Mouse (Mus musculus): Measurements from ENCODE around the gene Fam167b.
A peak's percentile ranks its signal among the peaks of the same experiment; 100 is the strongest.

Gene Fam167b

DNA sequence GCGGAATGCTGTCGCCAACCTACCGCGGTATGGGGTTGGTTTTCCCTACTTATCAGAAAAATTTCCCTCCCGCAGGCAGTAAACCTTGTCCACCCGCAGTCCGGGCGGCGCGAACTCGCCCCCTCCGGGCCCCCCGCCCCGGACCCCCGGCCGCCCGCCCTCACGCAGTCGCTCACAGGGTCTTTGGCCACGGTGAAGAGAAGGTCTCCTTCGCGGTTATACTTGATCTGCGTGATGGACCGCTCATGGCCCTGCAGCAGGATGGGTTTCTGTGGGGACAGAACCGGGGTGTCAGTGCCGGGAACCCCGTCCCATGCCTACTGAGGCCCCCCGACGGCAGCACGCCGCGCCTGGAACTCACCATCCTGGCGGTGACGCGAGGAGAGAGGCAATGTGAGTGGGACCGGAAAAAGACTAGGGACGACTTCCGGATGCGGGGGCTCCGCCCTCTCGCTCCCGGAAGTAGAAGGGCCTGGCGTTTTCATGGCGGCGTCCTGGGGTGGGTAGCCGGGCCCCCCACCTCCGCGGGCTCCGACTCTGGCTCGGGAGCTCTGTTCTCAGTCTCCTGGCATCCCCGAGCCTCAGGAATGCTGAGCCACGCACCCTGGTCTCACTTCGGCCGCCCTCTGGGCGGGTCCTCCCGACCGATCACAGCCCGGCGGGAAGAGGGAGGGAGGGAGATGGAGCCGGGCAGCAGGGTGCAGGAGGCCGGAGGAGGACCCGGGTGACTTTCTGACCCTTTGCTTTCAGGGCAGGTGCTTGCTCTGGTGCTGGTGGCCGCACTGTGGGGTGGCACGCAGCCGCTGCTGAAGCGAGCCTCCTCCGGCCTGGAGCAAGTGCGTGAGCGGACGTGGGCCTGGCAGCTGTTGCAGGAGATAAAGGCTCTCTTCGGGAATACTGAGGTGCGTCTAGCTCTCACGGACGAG, 22.1 kb upstream of the Fam167b start, which contains the start of the genes Eif3i and Tmem234:
Eif3i (minus strand) TSS at position 416 of the 926 bp plus-strand sequence.
Tmem234 (plus strand) TSS at position 436 of the 926 bp plus-strand sequence.
- DNase-seq = peak; percentile 81 to 87

DNA sequence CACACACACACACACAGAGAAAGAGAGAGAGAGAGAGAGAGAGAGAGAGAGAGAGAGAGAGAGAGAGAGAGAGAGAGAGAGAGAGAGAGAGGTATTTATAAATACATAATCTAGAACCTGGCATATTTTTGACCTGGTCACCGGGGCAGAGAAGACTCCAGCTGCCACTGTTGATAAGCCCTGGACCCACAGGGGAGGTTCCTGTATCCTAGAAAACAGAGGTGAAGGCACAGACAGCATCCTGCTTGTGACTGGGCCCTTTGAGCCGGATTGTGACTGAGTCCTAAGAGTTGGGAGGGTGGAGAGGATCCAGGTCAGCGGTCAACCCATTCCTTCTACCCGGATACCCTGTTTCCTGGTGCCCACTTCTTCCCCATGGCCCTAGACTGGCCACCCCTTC, 10.5 kb upstream of the Fam167b start:
- no peak for DNase-seq

- DNase-seq = no peak
These were observed 8.6 kb upstream of the Fam167b start for GRCm38 (mm10) chr4:129586943-129587342.

- DNase-seq = no peak
These were observed 7.4 kb upstream of the Fam167b start for GRCm38 (mm10) chr4:129585773-129586172.

GRCm38 (mm10) chr4:129584884-129585608, 6.7 kb upstream of the Fam167b start:
- peak; percentile 83 to 89 for DNase-seq

DNA sequence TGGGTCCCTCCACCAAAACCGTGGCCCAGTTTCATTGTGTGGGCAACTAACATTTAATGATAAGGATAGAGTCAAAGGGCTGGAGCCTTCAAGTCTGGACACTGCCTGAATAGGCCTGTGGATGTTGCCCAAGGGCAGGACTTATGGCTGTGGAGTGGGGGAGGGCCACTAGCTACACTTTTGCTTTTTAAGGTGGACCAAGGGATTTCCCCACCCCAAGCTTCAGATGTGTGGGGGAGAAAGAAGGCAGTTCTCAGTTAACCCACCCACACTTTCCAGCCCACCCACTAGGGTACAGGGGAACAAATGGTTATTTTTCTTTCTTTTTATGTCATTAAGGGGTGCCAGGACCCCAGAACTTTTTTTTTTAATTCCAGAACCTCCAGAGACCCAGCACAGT, 6.0 kb upstream of the Fam167b start:
- no peak for DNase-seq

- no peak for DNase-seq
These were observed 3.9 kb upstream of the Fam167b start for GRCm38 (mm10) chr4:129582251-129582650.

- DNase-seq = peak; percentile 53 to 58
These were observed 2.0 kb upstream of the Fam167b start for GRCm38 (mm10) chr4:129580347-129580746.

- DNase-seq = no peak
These were observed 661 bp downstream of the Fam167b start for GRCm38 (mm10) chr4:129577688-129578087.

DNA sequence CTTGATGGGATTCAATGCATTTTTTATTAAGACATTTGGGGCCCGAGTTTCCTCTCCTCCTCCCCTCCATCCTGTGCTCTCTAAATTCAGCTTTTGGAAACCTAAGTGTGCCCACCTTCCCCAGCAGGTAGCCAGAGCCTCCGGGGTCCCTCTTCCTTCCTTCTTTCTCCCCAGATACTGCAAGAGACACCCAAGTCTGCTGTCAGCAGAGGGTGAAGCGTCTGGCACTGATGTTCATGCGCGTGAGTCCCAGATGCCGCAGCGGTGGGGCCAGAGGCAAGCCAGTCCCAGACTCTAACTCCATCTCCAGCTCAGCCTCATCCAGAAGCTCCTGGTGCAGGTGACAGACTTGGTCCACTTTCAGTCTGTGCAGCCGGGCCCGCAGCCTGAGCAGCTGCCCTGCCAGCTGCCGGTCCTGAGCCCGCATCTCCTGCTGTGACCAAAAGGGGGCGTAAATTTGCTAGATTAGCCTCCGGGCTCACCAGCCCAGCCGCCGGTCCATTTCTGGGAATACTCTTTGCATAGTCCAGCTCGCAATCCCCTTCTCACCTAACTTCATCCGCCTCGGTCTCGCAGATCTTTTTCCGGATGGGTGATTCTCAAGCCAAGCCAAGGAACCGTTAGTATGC, 1.4 kb downstream of the Fam167b start:
- DNase-seq = peak; percentile 51 to 68

- DNase-seq = no peak
These were observed 3.0 kb downstream of the Fam167b start for GRCm38 (mm10) chr4:129575171-129575844.

- DNase-seq = no peak
These were observed 4.9 kb downstream of the Fam167b start, which contains the start of gene Lck for GRCm38 (mm10) chr4:129573430-129573829. TSS of gene Lck (minus strand) at chr4:129573641.

DNA sequence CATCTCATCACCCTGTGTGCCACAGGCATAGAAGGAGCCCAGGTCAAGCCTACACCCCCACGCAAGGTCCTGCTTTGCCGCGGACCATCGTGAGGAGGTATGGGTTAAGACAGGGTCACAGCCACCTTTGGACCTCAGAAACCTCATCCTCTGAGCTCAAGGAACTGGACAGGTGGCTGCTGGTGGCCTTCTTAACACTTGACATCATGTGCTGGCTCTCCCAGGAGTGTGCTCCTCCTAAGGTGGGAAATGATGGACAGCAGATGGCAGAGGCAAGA, 5.3 kb downstream of the Fam167b start:
- no peak for DNase-seq

- no peak for DNase-seq
These were observed 5.9 kb downstream of the Fam167b start for GRCm38 (mm10) chr4:129572236-129573092.

GRCm38 (mm10) chr4:129571551-129572084, 6.7 kb downstream of the Fam167b start:
- DNase-seq = no peak

- no peak for DNase-seq
These were observed 8.3 kb downstream of the Fam167b start for GRCm38 (mm10) chr4:129570028-129570427.

- no peak for DNase-seq
These were observed 10.0 kb downstream of the Fam167b start for GRCm38 (mm10) chr4:129568366-129568765.

GRCm38 (mm10) chr4:129565139-129565538, 13.2 kb downstream of the Fam167b start:
- no peak for DNase-seq

- no peak for DNase-seq
These were observed 14.6 kb downstream of the Fam167b start for GRCm38 (mm10) chr4:129563718-129564117.

DNA sequence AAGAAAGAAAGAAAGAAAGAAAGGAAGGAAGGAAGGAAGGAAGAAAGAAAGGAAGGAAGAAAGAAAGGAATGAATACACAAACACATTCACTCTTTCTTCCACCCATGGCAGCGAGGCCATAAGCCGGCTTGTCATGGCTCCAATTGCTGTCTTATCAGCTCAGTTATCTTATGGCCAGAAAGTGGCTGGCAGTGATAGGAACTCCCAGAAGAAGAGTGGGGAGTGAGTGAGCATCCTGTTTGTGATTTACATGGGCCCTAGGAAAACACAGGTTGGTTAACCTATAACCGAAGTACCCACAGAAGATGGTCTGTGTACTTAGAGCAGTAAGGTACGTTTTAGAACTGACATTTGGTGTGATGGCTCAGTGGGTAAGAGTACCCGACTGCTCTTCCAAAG, 17.2 kb downstream of the Fam167b start:
- DNase-seq = no peak

DNA sequence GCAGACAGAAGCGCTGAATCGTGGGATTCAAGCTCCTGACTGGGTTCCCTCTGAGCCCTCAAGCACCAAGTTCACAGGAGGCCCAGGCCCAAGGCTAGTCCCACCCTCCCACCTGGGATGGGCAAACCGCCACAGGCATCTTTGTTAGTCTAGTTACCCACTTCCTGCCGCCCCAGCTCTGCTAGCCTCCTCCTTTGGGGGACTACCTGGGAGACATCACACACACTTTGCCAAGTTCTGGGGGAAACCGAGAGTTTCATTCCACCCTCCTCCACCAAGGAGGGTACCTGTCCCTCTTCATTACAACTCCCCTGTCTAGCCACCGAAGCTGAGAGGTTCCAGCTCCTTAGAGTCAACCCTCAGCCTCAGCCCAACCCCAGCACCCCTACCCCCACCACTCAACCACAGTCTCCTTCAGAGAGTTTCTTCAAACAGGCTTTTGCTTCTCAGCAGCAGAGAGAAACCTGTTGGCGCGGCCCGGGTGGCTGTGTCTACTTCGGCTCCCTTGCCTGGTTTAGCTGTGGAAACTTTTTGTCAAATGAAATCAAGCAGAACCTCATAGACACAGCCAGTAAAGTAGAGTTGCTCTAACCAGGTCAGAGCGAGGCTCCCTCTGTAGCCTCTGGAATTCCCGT, 19.9 kb downstream of the Fam167b start:
- peak in 1 of 2 experiments; percentile 12 for DNase-seq
